Mouse (Mus musculus): ENCODE measurements around the gene Nedd4.

DNA sequence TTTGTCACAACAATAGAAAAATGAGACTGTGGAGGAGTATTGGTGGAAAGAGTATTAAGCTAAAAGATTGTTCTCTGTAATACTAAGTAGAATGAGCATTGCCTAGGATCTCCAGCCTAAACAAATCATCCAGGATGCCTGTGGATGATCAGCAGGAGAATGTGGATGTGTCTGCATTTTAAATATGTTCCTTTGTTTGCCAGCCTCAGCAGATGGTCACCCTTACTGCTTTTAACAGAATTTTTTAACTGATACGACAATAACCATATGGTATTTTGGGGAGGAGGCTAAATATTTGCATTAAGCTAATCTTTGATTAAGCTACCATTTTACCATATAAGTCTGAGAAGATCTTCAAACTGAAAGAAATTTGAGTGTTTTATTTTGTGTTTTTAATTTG is 34.5 kb upstream of the Nedd4 start:
- TF ChIP-seq POLR2A (IDR thresholded peaks at IDR 0.05; ENCODE audit: control insufficient read depth, extremely low read depth, insufficient read depth, low read length, poor library complexity), result no peak
- TF ChIP-seq CTCF (IDR thresholded peaks at IDR 0.05; ENCODE audit: borderline replicate concordance, control insufficient read depth, extremely low read depth, insufficient read depth, low read length, poor library complexity), result no peak
